Mouse (Mus musculus) ES-Bruce4 (cell line): ENCODE measurements around the gene Vmn1r50.

Experiments
- CTCF ChIP-seq: IDR thresholded peaks from one replicate; pipeline ENCODE4 v1.8.1; 2011; ENCODE audit warnings: low read depth, low read length
- POLR2A ChIP-seq: IDR thresholded peaks from one replicate; pipeline ENCODE4 v1.8.1; 2011; ENCODE audit warnings: low read length; ENCODE audit not compliant: insufficient read depth

GRCm38 (mm10) chr6:90101130-90101529, at the start of gene Vmn1r50:
- no peak for TF ChIP-seq CTCF
- TF ChIP-seq POLR2A: no peak
